Mouse (Mus musculus): Measurements from ENCODE around the gene Mfap2.

Gene Mfap2

DNA sequence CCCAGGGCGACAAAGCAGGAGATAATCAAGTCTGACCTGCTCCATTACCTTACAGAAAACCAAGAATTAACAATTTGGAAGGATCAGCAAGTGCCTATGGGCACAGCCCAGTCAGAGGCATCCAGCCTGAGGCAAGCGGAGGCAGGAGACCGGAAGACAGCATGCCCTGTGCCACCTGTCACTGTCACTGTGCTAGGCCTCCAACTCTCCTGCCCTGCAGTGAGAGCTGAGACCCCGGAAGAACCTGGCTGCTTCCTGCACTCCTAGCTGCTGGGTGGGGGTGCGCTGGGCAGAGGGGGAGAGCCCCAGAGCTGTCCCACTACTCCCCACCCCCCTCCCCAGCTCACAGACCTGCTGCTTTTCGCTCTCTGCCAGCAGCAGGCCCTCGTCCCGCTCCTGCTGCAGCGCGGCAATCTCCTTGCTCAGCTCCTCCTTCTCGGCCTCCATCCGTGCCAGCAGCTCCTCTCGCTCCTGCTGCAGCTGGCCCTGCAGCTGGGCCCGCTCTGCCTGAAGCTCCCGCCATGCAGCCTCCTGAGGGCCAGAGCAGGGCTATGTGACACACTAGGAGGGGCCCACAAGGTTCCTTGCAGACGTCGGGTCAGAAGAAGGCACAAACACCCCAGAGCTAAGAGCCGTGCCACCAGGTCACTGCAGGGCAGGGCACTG is 20.5 kb downstream of the Mfap2 start:
- DNase-seq (ENCODE audit: low spot score), result no peak

DNA sequence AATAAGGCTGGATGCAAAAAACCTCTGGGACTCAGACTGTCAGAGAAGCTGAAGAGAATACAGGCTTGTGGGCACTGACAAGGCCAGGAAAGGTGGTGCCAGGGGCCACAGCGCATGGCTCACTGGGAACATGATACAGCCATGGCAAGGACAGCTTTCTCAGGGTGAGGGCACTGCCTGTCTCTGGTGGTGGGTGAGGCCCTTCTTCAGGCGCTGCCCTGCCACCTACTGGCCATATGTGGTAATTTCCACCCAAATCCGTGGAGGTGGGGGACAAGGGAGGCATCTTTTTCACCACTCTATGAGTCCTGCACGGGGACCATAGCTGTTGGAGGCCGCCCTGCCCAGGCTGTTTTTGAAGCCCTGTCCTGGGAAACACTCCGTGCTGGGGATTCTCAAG is 21.5 kb downstream of the Mfap2 start:
- DNase-seq (ENCODE audit: low spot score), result peak; percentile 67

DNA sequence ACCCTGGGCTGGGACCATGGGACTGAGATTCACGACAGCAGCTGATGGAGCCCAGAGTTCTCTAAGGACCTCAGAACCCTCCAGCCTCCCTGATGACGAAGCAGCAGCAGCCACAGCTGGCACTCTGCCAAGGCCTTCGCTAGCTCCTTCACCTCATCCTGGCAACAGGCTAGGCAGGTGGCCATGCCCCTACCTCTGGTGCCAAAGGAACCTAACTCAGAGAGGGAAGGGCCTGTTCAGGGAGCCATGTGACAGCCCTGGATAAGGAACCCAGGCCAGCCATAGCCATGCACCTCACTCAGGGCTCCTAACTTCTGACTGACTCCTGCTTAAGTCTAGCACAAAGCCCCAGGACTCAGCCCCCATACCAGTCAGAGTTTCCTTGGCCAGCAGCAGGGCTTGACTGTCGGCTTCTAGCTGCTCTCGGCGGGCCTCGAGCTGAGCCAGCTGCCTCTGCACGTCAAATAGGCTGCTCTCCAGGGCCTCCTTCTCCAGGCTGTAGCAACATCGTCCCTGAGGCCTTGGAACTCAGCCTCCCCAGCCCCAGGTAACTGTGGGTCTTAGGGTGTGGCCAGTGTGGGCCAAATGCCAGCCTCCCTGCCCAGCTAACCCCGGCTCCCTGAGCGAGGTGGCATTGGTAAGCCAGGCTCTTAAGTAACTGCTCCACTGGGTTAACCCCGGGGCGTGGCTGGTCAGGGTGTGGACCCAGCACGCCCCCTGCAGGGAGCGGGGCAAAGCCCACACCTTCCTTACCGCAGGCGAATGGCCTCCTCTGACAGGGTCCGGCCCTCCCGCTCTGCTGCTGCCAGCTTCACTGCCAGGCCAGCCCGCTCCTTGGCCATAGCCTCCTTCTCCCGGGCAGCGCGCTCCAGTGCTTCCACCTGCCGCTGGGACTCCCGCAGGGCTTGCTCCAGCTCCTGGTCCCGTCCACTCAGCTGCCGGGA is 23.7 kb downstream of the Mfap2 start:
- DNase-seq (ENCODE audit: low spot score), result no peak

GRCm38 (mm10) chr4:141041117-141041516 is 30.9 kb downstream of the Mfap2 start:
- no peak for DNase-seq (ENCODE audit: low spot score)

DNA sequence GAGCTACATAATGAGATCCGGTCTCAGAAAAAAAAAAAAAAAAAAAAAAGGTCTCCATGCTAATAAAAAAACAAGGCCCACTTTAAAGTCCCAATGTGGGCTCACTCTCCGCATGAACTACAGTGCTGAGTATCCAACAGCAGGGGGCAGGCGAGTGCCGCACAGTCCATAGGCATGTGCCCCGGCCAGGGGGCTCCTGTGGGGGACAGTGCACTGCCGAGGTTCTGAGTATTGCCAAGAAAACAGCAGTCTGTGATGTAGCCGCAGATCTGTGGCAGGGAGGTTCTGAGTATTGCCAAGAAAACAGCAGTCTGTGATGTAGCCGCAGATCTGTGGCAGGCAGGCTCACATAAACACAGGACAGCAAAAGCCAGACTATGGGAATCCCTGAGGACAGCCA is 34.6 kb downstream of the Mfap2 start:
- no peak for DNase-seq (ENCODE audit: low spot score)

DNA sequence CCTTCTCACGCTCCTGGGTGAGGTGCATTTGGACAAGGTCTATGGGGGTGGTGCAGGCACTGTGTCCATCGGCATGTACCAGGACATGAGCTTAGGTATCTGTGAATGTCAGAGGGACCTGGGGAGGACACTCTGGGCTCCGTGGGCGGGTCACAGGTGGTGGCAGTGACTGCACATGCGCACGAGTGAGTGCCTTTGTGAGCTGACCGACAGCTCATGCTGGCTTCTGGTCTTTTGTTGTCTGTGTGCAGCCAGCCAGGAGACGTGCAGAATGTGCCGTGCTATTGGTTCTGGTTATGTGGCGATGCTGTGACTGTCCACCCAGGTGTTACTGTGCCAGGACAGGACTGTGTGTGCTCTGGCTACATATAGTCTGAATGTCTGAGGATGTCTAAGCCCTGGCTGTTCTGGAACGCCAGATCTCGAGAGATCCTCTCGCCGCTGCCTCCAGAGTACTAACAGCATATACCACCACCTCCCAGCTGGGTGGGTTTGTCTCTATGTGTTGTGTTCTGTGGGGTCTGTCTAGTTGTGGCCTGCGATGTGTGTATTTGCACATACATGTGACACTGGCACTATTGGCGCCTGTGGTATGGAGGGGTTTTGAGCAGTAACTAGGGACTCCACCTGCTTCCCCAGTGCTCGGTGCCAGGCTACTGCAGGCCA is 38.7 kb downstream of the Mfap2 start:
- no peak for DNase-seq (ENCODE audit: low spot score)

DNA sequence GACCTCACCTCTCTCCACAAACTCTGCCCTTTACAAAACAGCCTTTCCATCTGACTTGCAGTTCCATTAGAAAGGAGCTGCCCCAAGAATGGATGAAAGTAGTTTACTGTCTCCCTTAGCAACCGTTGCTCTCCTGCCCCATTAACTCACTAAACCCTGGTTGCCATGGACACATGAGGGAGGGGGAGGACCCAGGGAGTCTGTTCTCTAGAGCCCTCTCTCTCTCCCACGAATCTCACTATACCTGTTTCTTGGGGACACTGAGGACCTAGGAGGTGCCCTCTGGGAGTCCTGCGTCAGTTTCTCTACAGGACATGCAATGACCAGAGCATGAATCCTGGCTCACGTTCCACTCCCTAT is 39.2 kb downstream of the Mfap2 start:
- no peak for DNase-seq (ENCODE audit: low spot score)

DNA sequence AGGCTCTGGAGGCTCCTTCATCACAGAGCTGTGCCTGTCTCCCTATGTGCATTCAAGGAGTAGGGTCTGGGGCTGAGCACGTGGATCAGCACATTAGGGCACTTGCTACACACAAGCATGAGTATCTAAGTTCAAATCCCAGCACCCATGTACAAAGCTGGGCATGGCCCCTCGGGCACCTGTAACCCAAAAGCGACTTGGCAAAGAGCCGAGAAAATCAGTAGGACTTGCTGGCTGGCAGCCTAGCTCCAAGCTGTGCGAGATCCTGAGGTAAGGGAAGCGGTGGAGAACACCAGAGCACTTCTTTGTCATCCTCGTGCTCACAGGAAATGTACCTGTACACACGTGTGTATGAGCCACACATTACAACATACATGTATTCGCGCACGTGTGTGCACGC is 42.2 kb downstream of the Mfap2 start:
- DNase-seq (ENCODE audit: low spot score), result no peak

DNA sequence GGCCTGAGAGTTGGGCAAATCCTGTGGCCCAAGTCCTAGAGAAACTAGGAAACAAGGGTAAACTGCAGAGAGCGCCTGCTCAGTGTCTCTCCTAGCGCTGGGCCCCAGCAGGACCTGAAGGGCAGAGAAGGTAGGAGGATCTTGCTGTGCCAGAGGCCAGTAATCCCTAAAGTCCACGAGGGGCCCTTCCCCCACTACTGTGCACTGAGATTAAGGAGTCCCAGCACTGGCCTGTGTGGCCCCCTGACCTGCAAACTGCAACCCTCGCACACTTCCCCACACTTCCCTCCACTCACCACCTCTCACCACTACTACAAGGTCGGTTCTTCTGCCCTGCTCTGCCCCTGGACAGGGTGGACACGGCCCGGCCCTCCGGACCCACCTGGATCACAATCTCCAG is 42.9 kb downstream of the Mfap2 start:
- no peak for DNase-seq (ENCODE audit: low spot score)

GRCm38 (mm10) chr4:141053568-141054161 is 43.4 kb downstream of the Mfap2 start:
- no peak for DNase-seq (ENCODE audit: low spot score)

DNA sequence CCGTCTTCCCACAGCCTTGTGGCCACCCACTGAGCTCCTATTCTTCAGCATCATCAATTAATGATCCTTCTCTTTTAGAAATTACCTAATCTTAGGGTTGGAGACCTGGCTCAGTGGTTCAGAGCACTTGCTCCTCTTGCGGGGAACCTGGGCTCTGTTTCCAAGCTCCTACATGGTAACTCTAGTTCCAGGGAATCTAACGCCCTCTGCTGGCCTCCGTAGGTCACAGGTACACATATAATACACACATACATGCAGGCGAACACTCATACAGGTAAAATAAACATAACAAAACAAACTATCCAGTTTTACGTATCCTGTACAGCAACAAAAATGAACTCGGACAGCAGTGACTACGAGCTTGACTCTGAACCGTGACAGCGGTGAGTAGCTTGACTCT is 46.8 kb downstream of the Mfap2 start:
- no peak for DNase-seq (ENCODE audit: low spot score)

GRCm38 (mm10) chr4:141058835-141059234 is 48.6 kb downstream of the Mfap2 start:
- DNase-seq (ENCODE audit: low spot score), result no peak

DNA sequence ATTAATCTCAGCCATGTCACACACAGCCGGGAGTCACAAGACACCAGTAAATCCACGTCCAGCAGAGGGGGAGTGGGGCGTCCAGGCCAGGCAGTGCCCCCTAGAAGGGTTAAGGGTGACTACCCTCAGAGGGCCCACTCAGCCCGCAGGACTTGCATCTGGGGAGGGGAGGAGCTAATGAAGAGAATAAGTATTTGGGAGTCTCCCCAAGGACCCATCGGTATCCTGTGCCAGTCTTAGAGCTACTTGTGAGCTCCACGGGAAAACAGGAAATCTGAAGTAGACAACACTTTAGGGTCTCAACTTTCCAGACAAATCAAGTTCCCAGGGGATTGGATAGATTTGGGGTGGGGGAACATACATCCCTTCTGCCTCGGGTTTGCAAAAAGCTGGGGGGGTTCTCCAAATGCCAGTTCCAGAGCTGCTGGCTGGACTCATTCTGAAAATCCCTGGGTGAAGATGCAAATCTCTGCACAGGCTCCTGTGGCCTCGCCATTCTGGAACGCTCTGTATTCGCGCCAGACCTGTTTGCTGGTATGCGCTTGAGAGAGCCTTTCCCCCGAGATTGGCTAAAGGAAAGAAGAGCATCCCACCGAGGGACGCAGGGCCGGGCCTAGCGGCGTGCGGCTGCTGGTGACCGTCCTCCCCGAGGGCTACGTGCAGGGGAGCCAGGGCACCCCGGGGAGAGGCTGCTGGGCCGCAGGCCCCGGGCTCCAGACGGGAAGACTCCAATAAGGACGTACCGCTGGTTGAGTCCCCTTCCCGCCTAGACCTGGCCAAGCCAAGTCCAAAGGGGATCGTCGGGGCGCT is 49.6 kb downstream of the Mfap2 start:
- no peak for DNase-seq (ENCODE audit: low spot score)

DNA sequence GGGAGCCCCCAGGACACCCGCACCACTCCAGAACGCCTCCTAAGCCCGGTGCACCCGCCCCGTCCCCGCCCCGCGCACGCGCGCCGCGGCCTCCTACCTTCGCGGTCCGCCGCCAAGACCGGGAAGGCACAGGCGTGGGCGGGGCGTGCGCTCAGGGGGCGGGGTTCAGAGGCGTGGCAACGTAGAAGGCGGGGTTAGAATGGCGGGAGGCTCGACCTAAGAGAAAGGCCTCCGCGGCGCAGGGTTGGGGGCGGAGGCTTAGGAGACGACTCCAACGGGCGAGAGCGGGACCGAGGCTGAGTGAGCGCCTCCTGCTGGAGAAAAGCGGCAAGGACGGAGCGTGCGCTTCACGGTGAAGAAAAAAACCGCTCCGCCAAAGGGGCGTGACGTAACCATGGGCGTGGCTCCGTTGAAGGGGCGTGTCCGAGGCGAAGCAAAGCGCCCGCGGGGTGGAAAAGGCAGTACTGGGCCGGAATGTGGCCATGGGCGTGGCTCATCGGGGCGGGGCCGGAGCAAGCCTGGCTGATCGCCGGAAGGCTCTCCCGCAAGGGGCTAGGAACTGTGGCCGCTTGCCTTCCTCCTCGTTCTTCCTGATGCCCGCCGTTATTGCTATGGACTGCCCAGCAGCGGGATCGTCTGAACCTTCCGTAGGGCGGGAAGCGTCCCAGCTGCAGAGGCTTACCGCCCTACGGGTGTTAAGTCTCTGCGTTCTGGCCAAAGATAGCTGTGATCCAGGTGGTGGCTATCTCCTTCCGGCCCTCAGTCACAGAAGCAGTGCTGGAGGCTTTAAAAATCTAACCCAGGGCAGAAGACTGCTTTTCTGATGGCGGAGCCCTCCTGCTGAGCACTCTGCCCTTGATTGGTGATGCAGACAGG is 50.4 kb downstream of the Mfap2 start, which contains the start of gene Crocc:
Crocc (minus strand) TSS at position 125 of the 876 bp plus-strand sequence.
- DNase-seq (ENCODE audit: low spot score), result peak; percentile 97

GRCm38 (mm10) chr4:141064104-141064659 is 54.0 kb downstream of the Mfap2 start:
- no peak for DNase-seq (ENCODE audit: low spot score)

GRCm38 (mm10) chr4:141065123-141065522 is 54.9 kb downstream of the Mfap2 start:
- DNase-seq (ENCODE audit: low spot score), result peak; percentile 57
